Mouse (Mus musculus): Measurements from ENCODE around the gene Mst1r. TPM values are rescaled to one million over a fixed set of nuclear protein-coding genes. Genes with fewer than 3 reads are reported as not detected.

Gene Mst1r
- polyA plus RNA-seq (2016; fragmentation: Nextera tagmentation; extraction: Ambion mirVana) = 1.8 and 2.2 TPM in 2 replicates

- no peaks in the 10 kb centered on the region for H3K36me3 ChIP-seq
- H3K4me2 ChIP-seq (replicated peaks) = peak within 1 kb of the TSS; percentile 63
- H3K4me1 ChIP-seq = peaks cover 18% of the 10 kb centered on the region
- peaks cover 9% of the 10 kb centered on the region for H3K27me3 ChIP-seq (replicated peaks)
- H3K4me3 ChIP-seq = peak within 1 kb of the TSS; percentile 29; the same call in 1 of the 2 replicates
- no peak for ATAC-seq (ENCODE audit: low FRiP score, low read depth)
- no peak within 1 kb of the TSS for H3K27ac ChIP-seq
- H3K9me3 ChIP-seq = no peaks in the 10 kb centered on the region
- peak within 1 kb of the TSS; percentile 54 for H3K9ac ChIP-seq
- 20% methylated on average over 19 of the region's 19 CpGs for WGBS
Measured at GRCm38 (mm10) chr9:107906252-107906966, at the start of gene Mst1r. Gene Mst1r (plus strand): TSS chr9:107906873.

- ATAC-seq (ENCODE audit: low FRiP score, low read depth) = no peak
- H3K9ac ChIP-seq = no peak overlapping the region
- no peak overlapping the region for H3K4me3 ChIP-seq
- H3K36me3 ChIP-seq = peaks cover 21% of the 10 kb centered on the region
- no peaks in the 10 kb centered on the region for H3K27me3 ChIP-seq (replicated peaks)
- no peaks in the 10 kb centered on the region for H3K9me3 ChIP-seq
- WGBS = 98% methylated on average over 3 of the region's 3 CpGs
- H3K27ac ChIP-seq = no peak overlapping the region
- no peak overlapping the region for H3K4me2 ChIP-seq (replicated peaks)
- no peaks in the 10 kb centered on the region for H3K4me1 ChIP-seq
Measured at GRCm38 (mm10) chr9:107858343-107858742, 48.3 kb upstream of the Mst1r start.

GRCm38 (mm10) chr9:107864493-107864892 is 42.2 kb upstream of the Mst1r start:
- Histone ChIP-seq H3K27ac (no peak overlapping the region), H3K9me3 (no peaks in the 10 kb centered on the region), H3K9ac (no peak overlapping the region), H3K4me3 (no peak overlapping the region), H3K4me2 (replicated peaks) (no peak overlapping the region), H3K36me3 (no peaks in the 10 kb centered on the region; the same call in 1 of the 2 replicates), H3K4me1 (no peaks in the 10 kb centered on the region), H3K27me3 (replicated peaks) (no peaks in the 10 kb centered on the region)
- ATAC-seq (ENCODE audit: low FRiP score, low read depth) = no peak
- 80% methylated on average over 1 of the region's 1 CpGs for WGBS

GRCm38 (mm10) chr9:107866081-107866480 is 40.6 kb upstream of the Mst1r start:
- Histone ChIP-seq H3K9me3 (no peaks in the 10 kb centered on the region), H3K4me1 (peaks cover 2% of the 10 kb centered on the region), H3K4me2 (replicated peaks) (no peak overlapping the region), H3K9ac (no peak overlapping the region), H3K27me3 (replicated peaks) (no peaks in the 10 kb centered on the region), H3K4me3 (no peak overlapping the region), H3K36me3 (peaks cover 3% of the 10 kb centered on the region; the same call in 1 of the 2 replicates), H3K27ac (no peak overlapping the region)
- no peak for ATAC-seq (ENCODE audit: low FRiP score, low read depth)
- 95% methylated on average over 2 of the region's 2 CpGs for WGBS

GRCm38 (mm10) chr9:107872350-107873098 is 34.1 kb upstream of the Mst1r start:
- Histone ChIP-seq H3K27ac (peak overlapping the region; percentile 92), H3K27me3 (replicated peaks) (no peaks in the 10 kb centered on the region), H3K9me3 (no peaks in the 10 kb centered on the region), H3K4me3 (peak overlapping the region; percentile 98), H3K4me1 (peaks cover 9% of the 10 kb centered on the region), H3K36me3 (peaks cover 3% of the 10 kb centered on the region; the same call in 1 of the 2 replicates), H3K9ac (peak overlapping the region; percentile 99), H3K4me2 (replicated peaks) (peak overlapping the region; percentile 70)
- peak; percentile 100 for ATAC-seq (ENCODE audit: low FRiP score, low read depth)
- WGBS = under 1% methylated on average over 79 of the region's 80 CpGs

- Histone ChIP-seq H3K9me3 (no peaks in the 10 kb centered on the region), H3K4me3 (peak within 1 kb of the TSS; percentile 98), H3K27ac (peak within 1 kb of the TSS; percentile 92), H3K27me3 (replicated peaks) (no peaks in the 10 kb centered on the region), H3K4me1 (peaks cover 9% of the 10 kb centered on the region), H3K36me3 (peaks cover 3% of the 10 kb centered on the region; the same call in 1 of the 2 replicates), H3K9ac (peak within 1 kb of the TSS; percentile 99), H3K4me2 (replicated peaks) (peak within 1 kb of the TSS; percentile 70)
- 13% methylated on average over 14 of the region's 14 CpGs for WGBS
- ATAC-seq (ENCODE audit: low FRiP score, low read depth) = no peak
Measured at GRCm38 (mm10) chr9:107873137-107873536, 33.5 kb upstream of the Mst1r start, which contains the start of gene Rbm6. Gene Rbm6 (minus strand): TSS chr9:107873237.

- Histone ChIP-seq H3K4me1 (no peaks in the 10 kb centered on the region), H3K4me2 (replicated peaks) (no peak overlapping the region), H3K36me3 (no peaks in the 10 kb centered on the region), H3K9me3 (no peaks in the 10 kb centered on the region), H3K9ac (no peak overlapping the region), H3K27ac (no peak overlapping the region), H3K4me3 (no peak overlapping the region), H3K27me3 (replicated peaks) (no peaks in the 10 kb centered on the region)
- ATAC-seq (ENCODE audit: low FRiP score, low read depth) = no peak
- 73% methylated on average over 4 of the region's 4 CpGs for WGBS
Measured at GRCm38 (mm10) chr9:107880411-107880810, 26.3 kb upstream of the Mst1r start.

- Histone ChIP-seq H3K9me3 (no peaks in the 10 kb centered on the region), H3K4me3 (peak within 1 kb of the TSS; percentile 61), H3K4me1 (peaks cover 12% of the 10 kb centered on the region), H3K27ac (peak within 1 kb of the TSS; percentile 11; the same call in 1 of the 2 replicates), H3K4me2 (replicated peaks) (peak within 1 kb of the TSS; percentile 81), H3K27me3 (replicated peaks) (peaks cover 15% of the 10 kb centered on the region; the same call in 1 of the 2 replicates), H3K9ac (peak within 1 kb of the TSS; percentile 70), H3K36me3 (0 out of 2 replicates have a peak, but pooled peaks cover 4% of the 10 kb centered on the region)
- under 1% methylated on average over 28 of the region's 28 CpGs for WGBS
- ATAC-seq (ENCODE audit: low FRiP score, low read depth) = peak; percentile 94
Measured at GRCm38 (mm10) chr9:107887804-107888266, 18.8 kb upstream of the Mst1r start, which contains the start of gene Mon1a. Gene Mon1a (plus strand): TSS chr9:107888151.

GRCm38 (mm10) chr9:107888267-107888850 is 18.3 kb upstream of the Mst1r start:
- peak overlapping the region; percentile 11; the same call in 1 of the 2 replicates for H3K27ac ChIP-seq
- 1% methylated on average over 18 of the region's 18 CpGs for WGBS

GRCm38 (mm10) chr9:107890260-107890659 is 16.4 kb upstream of the Mst1r start:
- Histone ChIP-seq H3K4me1 (peaks cover 12% of the 10 kb centered on the region), H3K9ac (no peak overlapping the region), H3K27ac (no peak overlapping the region), H3K27me3 (replicated peaks) (peaks cover 15% of the 10 kb centered on the region; the same call in 1 of the 2 replicates), H3K4me2 (replicated peaks) (no peak overlapping the region), H3K9me3 (no peaks in the 10 kb centered on the region), H3K36me3 (0 out of 2 replicates have a peak, but pooled peaks cover 4% of the 10 kb centered on the region), H3K4me3 (no peak overlapping the region)
- WGBS = 89% methylated on average over 6 of the region's 6 CpGs
- no peak for ATAC-seq (ENCODE audit: low FRiP score, low read depth)

More at GRCm38 (mm10) chr9:107888267-107888850, 18.3 kb upstream of the Mst1r start:
- Histone ChIP-seq H3K4me1 (peaks cover 12% of the 10 kb centered on the region), H3K4me3 (peak overlapping the region; percentile 61), H3K27me3 (replicated peaks) (peaks cover 15% of the 10 kb centered on the region; the same call in 1 of the 2 replicates), H3K36me3 (0 out of 2 replicates have a peak, but pooled peaks cover 4% of the 10 kb centered on the region), H3K9ac (peak overlapping the region; percentile 70), H3K4me2 (replicated peaks) (peak overlapping the region; percentile 81), H3K9me3 (no peaks in the 10 kb centered on the region)
- peak; percentile 75; the same call in 1 of the 2 replicates for ATAC-seq (ENCODE audit: low FRiP score, low read depth)

GRCm38 (mm10) chr9:107891023-107891422 is 15.7 kb upstream of the Mst1r start:
- H3K27ac ChIP-seq = no peak overlapping the region
- no peak for ATAC-seq (ENCODE audit: low FRiP score, low read depth)
- H3K4me1 ChIP-seq = peaks cover 12% of the 10 kb centered on the region
- H3K27me3 ChIP-seq (replicated peaks) = peaks cover 11% of the 10 kb centered on the region; the same call in 1 of the 2 replicates
- H3K9me3 ChIP-seq = no peaks in the 10 kb centered on the region
- no peak overlapping the region for H3K4me2 ChIP-seq (replicated peaks)
- peaks cover 4% of the 10 kb centered on the region; the same call in 1 of the 2 replicates for H3K36me3 ChIP-seq
- H3K9ac ChIP-seq = no peak overlapping the region
- no peak overlapping the region for H3K4me3 ChIP-seq
- WGBS = 95% methylated on average over 1 of the region's 1 CpGs

All from neural tube, embryonic 12.5 days (tissue).